Mouse (Mus musculus): Measurements from ENCODE around the gene 4933430I17Rik. TPM values are rescaled to one million over a fixed set of nuclear protein-coding genes. Genes with fewer than 3 reads are reported as not detected.

Gene 4933430I17Rik
- 0.22 TPM in 1 of 2 replicates, not detected in the other for polyA plus RNA-seq (2012; rRNA removed; ENCODE audit: low replicate concordance)

DNA sequence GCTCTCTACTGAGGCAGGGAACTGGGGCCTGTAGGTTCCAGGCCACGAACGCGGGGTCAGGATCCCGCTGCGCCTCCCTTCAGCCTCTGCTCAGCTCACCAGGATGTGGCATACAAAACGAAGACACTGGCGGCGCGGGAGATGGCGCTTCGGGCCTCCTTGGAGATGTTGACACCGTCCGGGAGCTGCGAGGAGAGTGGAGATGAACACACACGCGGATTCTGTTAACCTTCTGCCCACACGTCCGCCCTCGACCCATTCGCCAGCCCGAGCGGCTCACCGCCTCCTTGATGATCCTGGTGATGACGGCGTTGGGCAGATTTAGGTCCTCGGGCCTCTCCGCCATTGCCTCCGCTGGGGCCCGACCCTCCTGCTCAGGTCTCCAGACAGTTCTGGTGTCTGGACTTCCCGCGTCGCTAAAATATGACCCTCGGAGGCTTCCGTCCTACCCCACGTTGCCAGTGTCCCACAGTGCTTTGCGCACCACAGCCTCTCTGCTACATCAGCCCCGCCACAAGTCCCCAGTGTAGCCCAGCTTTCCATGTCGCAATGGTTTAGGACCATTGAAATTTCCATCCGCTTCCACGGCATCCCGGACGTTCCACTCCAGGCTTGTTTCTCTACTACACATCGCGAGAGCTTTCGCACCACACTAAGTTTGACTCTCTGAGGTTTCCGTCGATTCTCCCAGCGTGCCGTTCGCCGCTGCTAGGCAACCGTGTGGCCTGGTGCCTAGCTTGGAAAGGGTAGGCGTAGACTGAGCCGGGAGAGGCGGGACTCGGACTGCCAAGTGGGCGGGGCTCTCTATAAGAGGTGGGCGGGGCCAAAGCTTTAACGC lies at the start of gene 4933430I17Rik, which contains the start of gene Pole3:
4933430I17Rik (plus strand) TSS at position 719 of the 838 bp plus-strand sequence.
Pole3 (minus strand) TSS at position 418 of the 838 bp plus-strand sequence.

DNA sequence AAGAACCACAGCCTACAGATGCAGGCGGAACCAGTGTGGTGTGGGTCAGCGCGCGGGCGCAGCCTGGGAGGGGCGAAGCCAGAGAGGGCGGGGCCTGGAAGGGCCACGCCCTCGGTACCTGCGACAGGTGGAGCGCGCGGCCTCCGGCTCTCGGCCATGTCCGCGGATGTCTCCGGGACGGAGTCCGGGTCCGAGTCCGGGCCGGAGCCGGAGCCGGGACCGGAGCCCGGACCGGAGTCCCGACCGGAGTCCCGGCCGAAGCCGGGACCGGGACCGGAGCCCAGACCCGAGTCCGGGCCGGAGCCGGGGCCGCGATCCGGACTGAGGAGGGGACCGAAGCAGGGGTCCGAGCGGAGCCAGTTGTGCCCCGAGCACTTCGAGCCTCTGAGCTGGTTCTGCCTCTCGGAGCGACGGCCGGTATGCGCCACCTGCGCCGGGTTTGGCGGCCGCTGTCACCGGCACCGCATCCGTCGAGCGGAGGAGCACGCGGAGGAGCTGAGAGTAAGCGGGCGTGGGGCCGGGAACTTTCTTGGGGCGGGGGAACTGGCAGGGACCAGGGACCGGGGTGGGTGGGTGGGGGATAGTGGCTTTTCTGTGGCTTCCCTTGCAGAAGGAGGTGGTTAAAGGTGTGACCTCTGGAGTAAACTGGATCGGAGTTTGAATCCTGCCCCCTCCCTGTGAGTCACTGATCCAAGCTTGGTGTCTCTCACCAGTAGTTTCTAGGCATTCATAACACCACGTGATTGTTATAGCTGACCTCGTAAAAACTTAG lies 45.0 kb upstream of the 4933430I17Rik start, which contains the start of gene Bspry:
Bspry (plus strand) TSS at position 117 of the 772 bp plus-strand sequence.

DNA sequence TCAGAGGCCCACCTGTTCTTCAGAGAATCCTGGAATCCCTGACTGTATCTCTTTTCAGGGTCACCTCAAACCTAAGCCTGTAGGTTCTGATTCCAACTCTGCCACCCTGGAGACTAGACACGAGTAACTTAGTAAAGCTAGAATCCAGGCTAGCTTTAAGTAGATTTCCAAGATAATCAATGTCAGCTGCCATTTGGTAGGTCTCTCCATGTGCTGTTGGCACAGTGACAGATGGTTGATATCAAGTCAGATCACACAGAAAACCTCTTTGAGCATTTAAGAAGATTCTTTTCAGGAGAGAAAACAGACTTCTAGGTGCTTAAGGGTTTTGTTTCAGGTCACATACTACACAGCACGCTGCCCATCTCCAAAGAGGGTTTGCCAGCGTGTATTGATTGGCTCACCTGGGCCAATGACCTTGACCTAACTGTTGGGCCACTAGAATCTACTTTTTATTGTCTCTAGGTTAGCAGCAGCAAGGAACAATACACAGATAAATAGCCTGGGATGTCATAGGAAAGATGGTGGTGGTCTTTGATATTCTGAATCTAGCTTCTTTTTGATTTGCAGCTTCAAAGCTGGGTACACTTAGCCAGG lies 21.7 kb upstream of the 4933430I17Rik start, which contains the start of gene Hdhd3:
Hdhd3 (minus strand) TSS at position 94 of the 597 bp plus-strand sequence.

DNA sequence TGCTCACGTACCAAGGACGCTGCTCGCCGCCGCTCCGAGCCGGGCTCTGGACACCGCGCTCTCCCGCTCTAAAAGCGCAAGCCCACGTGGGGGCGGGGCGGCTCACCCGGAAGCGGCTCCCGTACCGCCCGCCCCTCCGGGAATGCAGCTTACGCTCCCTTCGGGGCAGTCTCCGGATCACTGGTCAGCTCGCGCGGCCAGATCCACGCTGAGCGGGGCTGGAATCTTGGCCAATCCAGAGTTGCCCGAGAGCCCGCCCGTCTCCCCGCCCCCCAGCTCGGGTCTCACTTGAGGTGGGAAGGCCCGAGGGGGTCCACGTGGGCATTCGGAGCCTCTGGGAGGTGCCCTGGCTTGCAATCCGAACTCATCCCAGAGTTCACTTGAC lies 5.3 kb upstream of the 4933430I17Rik start, which contains the start of gene Alad:
Alad (minus strand) TSS at position 70 of the 385 bp plus-strand sequence.

DNA sequence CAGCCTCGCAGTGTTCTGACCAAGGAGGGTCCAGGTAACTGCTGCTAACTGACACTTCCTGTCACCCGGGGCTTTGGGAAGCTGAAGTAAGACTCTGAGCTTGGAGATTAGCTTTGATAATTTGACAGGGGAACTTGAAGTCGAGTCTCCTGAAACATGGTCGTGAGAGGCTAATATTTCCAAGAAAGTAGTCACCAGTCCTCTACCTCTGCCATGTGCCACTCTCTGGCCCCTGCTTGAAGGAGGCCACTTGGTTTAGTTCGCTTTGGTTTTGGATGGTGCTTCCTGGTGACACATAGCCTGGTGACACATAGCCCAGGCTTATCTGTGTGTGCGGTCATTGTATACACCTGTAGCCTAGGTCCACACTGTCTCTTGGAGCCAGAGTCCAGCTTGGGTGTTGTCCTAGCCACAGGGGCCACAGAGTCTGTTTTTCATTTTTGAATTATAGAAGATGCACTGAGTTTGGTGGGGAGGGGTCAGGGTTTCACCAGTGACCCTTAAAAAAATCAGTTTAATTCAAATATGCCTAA lies 34.7 kb downstream of the 4933430I17Rik start, which contains the start of gene Rgs3:
Rgs3 (plus strand) TSS at position 51 of the 533 bp plus-strand sequence.

Other genes with a start within 250 kb of the 4933430I17Rik start
- gene Fkbp15, start 164.8 kb upstream of the 4933430I17Rik start, polyA plus RNA-seq (2012; rRNA removed; ENCODE audit: low replicate concordance): 42.8 and 49.2 TPM in 2 replicates
- 9.0 and 21.7 TPM in 2 replicates for gene Slc31a1, start 164.6 kb upstream of the 4933430I17Rik start, polyA plus RNA-seq (2012; rRNA removed; ENCODE audit: low replicate concordance)
- gene Cdc26, start 116.7 kb upstream of the 4933430I17Rik start, polyA plus RNA-seq (2012; rRNA removed; ENCODE audit: low replicate concordance): 19.6 and 32.2 TPM in 2 replicates
- 9.4 and 14.1 TPM in 2 replicates for gene Prpf4, start 116.6 kb upstream of the 4933430I17Rik start, polyA plus RNA-seq (2012; rRNA removed; ENCODE audit: low replicate concordance)
- 0.24 and 0.49 TPM in 2 replicates for gene Rnf183, start 90.1 kb upstream of the 4933430I17Rik start, polyA plus RNA-seq (2012; rRNA removed; ENCODE audit: low replicate concordance)
- gene Wdr31, start 54.5 kb upstream of the 4933430I17Rik start, polyA plus RNA-seq (2012; rRNA removed; ENCODE audit: low replicate concordance): 0.62 and 1.2 TPM in 2 replicates
- gene Bspry, start 45.3 kb upstream of the 4933430I17Rik start, polyA plus RNA-seq (2012; rRNA removed; ENCODE audit: low replicate concordance): 10.6 and 11.3 TPM in 2 replicates
- 12.1 and 15.6 TPM in 2 replicates for gene Hdhd3, start 21.9 kb upstream of the 4933430I17Rik start, polyA plus RNA-seq (2012; rRNA removed; ENCODE audit: low replicate concordance)
- gene Alad, start 5.5 kb upstream of the 4933430I17Rik start, polyA plus RNA-seq (2012; rRNA removed; ENCODE audit: low replicate concordance): 132 and 139 TPM in 2 replicates
- 10.1 and 17.1 TPM in 2 replicates for gene Pole3, start 301 bp upstream of the 4933430I17Rik start, polyA plus RNA-seq (2012; rRNA removed; ENCODE audit: low replicate concordance)
- gene Rgs3, start 34.5 kb downstream of the 4933430I17Rik start, polyA plus RNA-seq (2012; rRNA removed; ENCODE audit: low replicate concordance): 78.3 and 83.9 TPM in 2 replicates